Mouse (Mus musculus): ENCODE results near the gene Cryga.

Cryga gene

DNA sequence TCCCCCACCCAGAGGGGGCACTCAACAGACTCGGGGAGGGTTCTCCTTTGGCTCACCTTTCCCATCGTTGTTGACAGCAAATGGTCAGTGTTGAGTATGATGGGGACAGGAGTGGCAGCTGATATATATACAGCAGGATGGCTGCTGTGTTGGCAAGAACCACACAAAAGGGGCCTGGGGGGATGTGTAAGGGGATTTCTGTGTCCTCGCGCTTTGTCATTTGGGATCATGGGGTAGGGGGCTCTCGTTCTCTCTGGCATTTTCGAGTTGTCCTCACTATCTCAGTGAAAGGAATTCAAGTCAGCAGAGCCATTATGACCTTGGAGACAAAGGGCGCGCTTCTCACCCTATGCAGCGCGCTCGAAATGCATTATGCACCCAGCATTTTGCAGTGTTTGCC lies at the start of gene Cryga:
TSS of gene Cryga (minus strand) at position 101 of the 400 bp plus-strand sequence.
- no peak for DNase-seq (ENCODE audit: low spot score)

DNA sequence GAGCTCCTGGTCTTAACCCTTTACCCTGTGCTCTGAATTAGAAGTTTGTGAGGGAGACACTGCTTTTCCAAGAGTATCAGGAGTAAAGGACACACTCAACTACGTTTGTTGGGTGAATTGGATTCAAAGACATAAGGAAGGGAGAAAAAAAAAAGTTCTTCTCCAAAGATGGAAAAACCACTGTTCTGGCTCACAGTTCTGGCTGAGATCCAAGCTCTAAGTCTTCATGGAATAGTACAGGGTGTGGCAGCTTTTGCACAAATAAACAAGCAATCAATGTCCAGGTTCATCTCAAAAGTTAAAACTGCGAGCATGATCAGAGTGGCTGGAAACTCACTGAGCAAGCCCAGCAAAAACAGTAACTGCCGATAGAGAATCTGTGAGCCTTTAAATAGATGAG lies 44.8 kb upstream of the Cryga start:
- DNase-seq (ENCODE audit: low spot score): no peak

DNA sequence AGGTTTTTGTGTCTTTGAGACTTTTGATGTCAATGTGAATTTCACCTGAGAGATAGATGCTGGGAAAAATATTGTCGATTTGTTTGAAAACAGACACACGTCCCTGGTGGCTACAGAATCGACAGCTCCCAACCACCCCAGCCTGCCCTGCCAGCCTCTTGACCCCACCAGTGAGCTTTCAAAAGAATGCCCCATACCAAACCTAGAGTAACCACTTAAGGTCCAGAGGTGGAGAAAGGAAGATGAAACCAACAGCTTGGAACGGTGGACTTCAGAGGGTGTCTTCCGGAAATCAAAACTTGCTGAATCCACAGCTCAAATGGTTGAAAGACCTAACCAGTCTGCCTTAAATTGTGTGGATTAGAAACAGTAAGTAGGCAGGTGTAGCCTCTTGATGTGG lies 44.2 kb upstream of the Cryga start:
- no peak for DNase-seq (ENCODE audit: low spot score)

DNA sequence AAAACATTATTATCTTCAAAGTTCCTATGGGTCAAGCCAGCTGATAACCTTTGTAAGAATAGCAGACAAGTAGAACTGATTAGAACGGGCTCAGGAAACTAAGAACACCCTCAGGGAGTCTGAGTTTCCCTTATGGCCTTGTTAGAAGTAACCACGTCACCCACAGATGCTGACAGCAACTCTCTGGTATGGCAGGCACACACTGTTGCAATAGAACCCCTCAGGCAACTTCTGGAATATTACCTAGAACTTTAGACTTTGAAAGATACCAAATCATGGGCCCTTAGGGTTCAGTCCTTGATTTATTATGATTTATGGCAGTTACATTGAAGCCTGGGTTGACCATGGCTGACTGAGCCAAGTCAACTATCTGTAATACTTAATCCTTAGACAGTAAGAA lies 43.4 kb upstream of the Cryga start:
- DNase-seq (ENCODE audit: low spot score): no peak

DNA sequence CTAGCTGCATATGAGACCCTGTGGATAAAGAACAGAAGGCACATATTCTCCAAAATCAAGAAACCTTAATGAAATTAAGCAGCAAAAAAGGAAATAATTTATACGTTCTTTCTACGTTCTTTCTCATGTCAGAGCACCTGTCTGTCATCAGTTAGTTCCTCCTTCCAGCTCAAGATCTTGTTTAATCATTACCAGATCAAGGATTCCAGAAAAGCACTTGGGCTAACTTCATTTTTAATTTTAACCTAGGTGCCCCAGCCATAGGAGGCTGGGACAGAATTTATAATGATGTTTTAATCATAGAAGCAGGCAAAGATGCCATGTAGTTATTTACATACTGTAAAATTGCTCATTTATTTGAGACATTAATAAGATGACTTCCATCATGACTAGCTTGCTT lies 41.6 kb upstream of the Cryga start:
- DNase-seq (ENCODE audit: low spot score): no peak

DNA sequence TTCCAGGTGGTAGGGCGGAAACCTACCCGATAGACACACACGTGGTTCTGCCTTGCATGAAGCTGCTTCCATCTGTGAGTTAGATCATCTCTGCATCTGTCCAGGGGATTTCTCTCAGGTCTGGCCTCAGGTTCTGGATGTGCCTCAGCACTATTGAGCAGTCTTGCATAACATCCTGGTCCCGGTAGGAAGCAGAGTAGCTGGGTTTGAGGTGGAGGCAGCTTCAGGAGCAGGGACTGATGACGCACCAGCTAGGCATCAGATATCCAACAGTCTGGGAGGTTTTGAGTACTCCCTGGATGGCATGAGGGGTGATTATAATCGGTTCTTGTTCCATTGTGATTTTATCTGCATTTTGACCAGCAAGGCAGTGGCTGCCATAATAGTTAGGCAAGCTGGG lies 34.4 kb upstream of the Cryga start:
- DNase-seq (ENCODE audit: low spot score): no peak

DNA sequence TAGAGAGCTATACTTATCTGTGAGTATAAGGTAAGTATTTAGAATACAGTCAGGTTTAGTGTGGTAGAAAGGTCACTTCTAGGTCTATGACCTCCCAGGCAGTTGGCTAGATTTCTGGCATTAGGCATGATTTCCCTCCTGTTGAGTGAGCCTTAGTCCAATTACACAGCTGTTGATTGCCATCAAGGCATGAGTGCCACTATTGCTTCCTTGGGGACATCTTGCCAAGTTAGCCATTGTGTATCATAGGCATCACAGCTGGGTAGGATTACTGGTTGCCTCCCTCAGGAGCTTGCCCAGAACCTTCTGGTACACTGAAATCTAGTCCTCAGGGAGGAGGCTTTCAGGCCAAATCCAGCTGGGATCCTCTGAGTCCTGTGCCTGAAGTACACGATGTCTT lies 29.7 kb upstream of the Cryga start:
- no peak for DNase-seq (ENCODE audit: low spot score)

DNA sequence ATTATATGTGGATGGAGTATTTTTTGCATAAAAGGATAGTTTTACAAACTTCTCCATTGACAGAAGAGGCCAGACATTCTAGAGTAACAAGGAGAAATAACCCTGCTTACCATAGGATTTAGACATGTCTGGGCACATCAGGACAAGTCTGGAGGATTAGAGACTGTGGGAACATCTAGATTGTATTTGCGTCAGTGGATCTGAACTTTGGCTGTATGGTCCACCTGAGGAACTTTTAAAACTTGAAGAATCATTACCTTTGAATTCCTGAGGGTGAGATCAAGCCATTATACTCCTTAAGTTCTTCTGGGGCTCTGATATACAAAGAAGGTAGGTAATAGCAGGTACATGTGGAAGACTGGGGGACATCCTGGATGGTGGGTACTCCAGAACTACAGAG lies 28.5 kb upstream of the Cryga start:
- DNase-seq (ENCODE audit: low spot score): no peak

DNA sequence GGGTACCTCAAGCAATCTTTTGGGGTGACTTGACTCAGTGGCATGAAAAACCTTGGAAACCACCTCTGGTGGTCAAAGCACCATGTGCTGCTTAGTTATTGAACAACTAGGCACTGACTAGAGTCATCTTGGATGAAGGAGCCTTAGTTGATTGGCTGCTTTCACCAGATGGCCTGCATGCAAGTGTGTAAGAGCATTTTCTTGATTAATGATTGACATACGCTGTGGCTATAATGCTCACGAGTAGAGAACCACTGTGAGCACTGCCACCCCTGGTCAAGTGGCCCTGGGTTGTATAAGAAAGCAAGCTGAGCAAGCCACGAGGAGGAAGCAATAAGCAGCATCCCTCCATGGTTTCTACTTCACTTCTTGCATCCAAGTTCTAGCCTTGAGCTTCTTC lies 27.1 kb upstream of the Cryga start:
- no peak for DNase-seq (ENCODE audit: low spot score)

DNA sequence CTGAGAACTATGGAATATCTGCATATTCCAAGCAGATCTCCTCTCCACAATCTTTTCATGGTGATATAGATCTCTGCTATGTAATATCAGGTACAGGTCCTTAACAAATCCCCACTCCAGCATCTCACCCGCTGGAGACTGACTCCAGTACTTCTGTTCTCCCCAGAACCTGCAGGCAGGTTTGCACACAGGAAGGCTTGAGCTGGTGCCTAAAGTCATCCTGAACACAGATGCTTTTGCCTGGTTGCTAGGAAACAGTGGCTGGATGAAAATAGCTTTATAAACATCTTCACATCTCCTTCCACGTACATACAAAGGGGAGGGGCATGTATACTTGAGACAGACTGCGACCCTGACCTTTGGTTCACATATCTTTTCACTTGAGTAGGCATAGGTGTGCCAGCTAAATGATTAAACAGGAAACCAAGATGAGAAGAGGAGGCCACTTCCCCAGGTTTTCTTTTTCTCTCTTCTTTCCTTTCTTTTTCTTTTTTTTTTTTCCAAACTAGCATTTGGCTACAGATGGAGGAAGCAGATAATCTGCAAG lies 26.5 kb upstream of the Cryga start:
- DNase-seq (ENCODE audit: low spot score): no peak

DNA sequence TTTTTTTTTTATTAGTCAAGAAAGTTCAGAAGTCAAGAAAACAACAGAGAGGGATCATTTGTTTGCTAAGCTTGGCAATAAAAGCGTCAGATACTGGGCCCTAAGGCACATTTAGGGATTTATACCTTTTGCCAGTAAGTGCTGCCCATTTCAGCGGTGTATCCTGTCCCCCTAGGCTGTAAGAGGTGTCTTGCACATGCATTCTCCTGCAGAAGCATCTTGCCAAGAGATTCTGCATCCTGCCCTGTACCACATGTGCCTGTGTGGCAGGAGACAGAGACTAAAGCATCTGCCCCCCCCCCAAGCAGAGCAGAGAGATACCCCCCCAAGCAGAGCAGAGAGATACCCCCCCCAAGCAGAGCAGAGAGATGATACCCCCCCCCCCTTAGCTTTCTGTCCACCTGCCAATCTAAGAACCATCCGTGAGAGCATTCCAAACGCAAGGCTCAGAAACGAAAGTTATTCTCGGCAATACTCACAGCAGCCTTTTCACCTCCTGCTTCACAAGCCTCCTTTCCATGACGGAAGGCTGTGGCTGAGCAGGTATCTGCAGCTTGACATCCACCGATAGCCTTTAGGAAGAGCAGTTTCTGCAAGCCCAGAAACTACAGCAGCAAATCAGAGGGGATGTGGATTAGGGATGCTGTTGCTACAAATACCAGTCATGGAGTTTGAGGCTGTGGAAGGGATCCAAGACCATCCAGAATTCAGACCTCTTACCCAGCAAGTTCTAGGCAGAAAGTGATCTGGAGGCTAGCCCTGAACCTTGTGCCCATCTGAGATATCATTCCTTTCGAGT lies 19.6 kb upstream of the Cryga start, which contains the start of gene D630023F18Rik:
TSS of gene D630023F18Rik (minus strand) at position 641 of the 799 bp plus-strand sequence.
- DNase-seq (ENCODE audit: low spot score): no peak

DNA sequence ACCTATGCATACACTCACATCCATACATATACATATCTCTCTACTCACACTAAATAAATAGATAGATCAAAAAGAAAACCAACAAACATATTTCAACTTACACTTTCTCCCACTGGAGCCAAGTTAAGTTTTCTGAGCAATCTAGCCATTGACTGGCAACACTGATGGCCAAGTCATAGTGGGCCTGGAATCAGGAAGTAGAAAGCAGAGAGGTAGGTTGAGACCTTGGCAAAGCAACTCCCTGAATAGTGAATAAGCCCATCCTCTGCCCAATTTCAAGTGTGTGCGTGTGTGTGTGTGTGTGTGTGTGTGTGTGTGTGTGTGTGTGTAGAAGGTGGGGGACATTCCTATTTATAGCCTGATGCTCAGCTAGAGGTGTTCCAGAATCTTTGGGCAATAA lies 16.3 kb upstream of the Cryga start, which contains the start of gene Gm28845:
TSS of gene Gm28845 (minus strand) at position 121 of the 400 bp plus-strand sequence.
- no peak for DNase-seq (ENCODE audit: low spot score)

DNA sequence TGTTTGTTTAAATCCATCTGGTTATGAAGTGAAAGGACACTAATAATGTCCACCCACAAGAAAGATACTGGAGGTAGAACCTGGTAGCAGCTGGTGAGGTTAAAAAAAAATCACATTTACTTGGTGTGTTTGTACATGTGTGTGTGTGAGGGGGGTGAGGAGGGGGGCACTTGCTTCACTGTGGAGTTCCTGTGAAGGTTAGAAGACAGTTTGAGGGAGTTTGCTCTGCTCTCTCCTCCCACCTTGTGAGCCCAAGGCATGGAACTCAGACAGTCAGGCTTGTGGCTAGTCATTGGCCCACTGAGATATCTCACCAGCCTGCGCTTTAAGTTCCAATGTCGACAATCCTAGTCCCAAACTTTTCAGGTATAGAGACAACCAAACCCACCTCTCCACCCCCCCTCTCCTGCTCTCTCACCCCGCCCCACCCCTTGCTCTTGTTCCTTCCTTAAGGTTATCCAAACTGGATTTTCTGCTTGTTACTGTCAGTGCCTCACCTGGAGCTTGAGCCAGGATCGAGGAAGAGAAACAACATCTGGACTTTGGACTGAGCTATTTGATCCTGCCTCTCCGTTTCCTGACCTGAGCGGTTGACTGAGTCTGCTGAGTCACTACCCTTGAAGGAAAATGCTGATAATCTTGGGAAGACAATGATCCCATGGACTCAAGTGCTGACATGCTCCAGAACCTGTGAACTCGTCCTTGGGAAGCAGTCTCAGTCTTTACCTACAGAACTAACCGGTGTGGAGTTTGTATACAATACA lies 15.2 kb upstream of the Cryga start:
- no peak for DNase-seq (ENCODE audit: low spot score)

DNA sequence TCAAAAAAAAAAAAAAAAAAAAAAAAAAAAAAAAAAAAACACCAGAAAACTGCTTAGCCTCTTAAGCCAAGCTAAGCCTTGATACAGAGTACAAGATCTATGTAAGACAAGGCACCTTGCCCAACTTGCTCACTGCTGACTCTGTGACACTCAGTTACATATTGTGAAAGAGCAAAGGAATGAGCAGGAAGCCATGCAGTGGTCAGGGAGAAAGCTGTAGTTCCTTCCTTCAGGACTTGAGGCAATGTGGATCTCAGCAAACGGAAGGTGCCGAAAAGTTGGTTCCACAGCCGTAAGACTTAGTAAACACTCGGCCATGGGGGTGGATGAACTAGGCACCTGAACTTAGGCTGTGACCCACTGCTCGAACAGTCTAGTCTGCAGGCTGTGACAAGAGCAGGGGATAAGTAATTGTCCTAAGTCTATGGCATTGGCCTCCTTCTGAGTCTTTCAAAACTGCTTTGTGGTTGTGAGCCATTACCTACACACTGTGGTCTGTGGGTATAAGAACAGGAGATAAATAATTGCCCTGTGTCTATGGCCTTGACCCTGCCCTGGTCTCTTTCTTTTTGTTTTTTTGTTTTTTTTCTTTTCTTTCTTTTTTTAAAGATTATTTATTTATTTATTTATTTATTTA lies 10.5 kb upstream of the Cryga start:
- DNase-seq (ENCODE audit: low spot score): no peak

DNA sequence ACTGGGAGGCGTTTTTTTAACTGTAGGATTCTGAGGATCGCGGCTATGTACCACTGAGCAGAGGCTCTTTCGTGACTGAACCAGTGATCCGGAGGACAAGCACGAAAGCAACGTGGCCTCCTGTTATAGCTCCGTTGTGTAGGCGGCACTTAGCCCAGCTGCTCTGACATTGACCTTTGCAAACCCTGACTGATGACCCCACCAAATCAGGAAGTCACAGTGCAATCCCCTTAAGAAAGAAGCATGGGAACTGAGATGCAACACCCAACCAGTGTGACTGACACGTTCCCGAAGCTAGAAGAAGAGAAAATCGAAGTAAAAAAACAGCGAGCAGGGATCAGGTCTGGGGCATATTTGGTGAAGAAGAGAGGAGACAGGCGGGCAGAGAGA lies 9.6 kb upstream of the Cryga start:
- no peak for DNase-seq (ENCODE audit: low spot score)

DNA sequence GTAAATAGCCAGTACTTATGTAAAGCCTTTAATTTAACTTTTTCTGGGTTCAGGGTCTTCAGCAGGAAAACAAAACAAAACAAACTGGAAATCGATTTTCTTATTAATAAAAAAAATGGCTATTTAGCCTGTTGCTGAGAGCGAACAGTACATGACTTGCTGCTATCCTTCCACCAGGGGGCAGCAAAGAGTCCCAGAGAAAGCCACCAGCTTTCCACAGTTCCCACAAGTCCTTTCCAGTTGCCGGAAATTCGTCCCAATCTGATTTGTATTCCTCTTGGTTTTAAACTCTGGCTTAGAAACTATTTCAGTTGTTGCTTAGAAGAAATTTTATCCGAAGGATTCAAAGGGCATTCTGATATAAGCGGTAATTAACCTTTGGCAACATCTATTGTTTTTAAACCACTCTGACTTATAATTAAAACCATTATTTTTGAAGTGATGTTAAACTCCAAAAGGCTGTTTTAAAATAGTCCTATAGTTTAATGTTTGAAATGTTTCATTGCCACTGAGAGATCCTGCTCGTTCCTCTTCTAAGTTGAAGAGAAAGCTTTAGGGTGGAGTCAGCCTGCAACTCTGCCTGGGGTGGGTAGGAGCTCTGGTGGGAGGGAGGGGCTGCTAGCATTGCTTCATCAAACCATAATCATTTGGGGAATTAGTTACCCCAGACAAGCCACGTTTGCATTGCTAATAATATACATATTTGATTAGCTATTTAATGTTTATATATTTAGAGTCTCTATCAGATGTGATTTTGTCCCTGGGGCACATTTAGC lies 9.0 kb upstream of the Cryga start:
- peak; percentile 3 for DNase-seq (ENCODE audit: low spot score)

DNA sequence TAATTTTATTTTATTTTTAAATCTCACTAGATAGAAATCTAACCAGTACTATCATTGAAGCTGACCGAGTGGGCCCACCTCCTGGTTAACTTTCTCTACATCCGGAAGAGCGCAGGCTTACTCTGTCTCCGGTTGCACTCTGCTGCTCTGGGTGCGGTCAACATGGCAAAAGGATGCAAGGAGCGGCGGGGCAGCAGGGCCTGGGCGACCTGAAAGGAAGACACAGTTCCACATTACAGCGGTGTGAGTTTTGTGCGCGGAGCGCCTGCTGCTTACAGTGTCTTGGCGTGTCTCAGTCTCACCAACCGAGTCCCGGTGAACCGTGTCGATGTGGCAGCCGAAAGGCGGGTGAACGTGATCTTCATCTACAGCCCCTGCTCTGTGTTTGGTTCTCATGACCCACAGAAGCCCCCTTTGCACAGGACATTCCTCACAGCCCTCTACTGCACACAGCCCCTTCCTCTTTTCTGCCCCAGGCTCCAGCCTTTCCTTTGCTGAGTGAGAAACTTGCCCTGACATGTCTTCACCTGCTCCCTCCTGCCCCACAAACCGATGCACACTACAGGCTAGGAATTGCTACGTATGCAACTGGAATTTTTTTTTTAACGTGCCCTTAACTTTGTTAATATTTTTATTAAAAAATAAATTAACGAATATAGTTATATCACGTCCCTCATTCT lies 6.7 kb upstream of the Cryga start:
- no peak for DNase-seq (ENCODE audit: low spot score)

DNA sequence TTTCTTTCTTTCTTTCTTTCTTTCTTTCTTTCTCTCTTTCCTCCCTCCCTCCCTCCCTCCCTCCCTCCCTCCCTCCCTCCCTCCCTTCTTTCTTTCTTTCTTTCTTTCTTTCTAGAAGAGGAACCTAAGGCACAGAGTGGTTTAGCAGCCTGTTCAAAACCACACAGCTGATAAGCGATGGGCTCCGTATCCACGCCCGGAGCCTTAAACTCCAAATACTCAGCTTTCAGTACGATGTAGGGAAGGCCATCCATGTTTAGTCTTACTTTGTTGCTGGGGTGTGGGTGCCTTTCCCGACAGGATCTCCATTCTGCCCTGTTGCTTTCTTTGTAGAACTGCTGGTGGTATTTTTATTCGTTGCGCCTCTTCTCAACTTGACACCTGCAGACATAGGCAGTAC lies 6.0 kb upstream of the Cryga start:
- DNase-seq (ENCODE audit: low spot score): no peak

DNA sequence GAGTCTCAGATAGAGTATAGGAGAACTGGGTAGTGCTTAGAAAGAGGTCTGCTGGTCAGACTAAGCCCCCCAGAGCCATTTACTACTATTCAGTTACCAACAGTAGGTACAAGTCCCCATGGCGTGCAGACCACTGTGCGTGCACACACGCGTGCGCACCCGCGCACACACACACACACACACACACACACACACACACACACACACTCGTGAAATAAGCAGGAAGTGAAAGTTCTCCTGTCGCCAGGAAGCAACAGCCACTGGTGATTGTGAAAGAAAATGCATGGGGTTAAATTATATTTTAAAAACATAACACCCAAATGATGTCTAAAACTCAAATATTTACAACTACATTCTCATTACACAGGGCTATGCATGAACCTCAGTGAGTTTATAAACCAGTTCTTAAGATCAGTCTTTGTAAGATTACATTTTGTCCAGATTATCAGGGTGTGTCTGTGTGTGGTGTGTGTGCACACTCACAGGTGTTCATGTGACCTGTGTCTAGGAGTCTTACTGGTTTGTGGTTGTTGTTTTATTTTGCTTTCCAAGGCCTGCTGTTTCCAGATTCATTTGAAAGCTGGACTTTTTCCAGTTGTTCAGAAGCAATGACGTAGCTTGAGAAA lies 4.6 kb upstream of the Cryga start:
- no peak for DNase-seq (ENCODE audit: low spot score)

DNA sequence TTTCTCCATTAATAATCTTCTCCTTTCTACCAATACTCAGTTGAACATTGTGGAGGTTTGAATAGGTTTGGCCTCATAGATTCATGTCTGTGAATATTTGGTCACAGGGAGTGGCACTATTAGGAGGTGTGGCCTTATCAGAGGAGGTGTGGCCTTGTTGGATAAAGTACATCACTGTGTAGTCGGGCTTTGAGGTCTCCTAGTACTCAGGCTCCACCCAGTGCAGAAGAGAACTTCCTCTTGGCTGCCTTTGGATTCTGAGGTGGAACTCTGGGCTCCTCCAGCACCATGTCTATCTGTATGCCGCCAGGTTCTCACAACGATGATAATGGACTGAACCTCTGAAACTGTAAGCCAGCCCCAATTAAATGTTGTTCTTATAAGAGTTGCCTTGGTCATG lies 6.2 kb downstream of the Cryga start:
- DNase-seq (ENCODE audit: low spot score): no peak

DNA sequence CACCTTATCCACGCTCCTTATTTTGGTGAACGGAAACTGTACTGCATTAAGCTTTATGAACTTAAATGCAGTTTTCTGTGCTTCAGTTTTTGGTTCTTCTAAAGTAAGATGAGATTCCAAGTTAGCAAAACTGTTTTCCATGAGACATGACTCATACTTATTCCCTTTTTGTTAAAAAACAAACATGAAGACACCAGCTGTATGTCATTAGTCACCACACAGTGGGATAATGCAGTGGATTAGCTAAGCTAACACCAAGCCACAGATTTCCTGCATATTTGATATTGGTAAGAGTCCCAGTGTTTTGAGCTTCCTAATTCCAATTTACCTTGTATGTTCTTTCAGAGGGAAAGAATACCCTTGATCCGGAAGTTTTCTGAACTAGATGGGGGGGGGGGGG lies 11.6 kb downstream of the Cryga start:
- DNase-seq (ENCODE audit: low spot score): no peak
